Comparison of ENCODE assay signal across 8 mouse cellular contexts in genomic region chr11:58954420-58955142, GRCm38 (mm10). TPM values are rescaled to one million over a fixed set of nuclear protein-coding genes. Genes with fewer than 3 reads are reported as not detected.
DNase-seq lines count a peak whose midpoint lies in the region; ATAC-seq and TF ChIP-seq lines count a peak whose summit lies in the region.

Gene Hist3h2a, plus strand, starts transcription at chr11:58954685.
Gene Trim17, plus strand, starts transcription at chr11:58954685.

- no peak for TF ChIP-seq EP300 in CH12.LX (IDR thresholded peaks at IDR 0.05; ENCODE audit: low read length)

- H3K9me3 ChIP-seq in CH12.LX (replicated peaks; ENCODE audit: low read length): no peaks in the 10 kb centered on the region
- no peaks in the 10 kb centered on the region for H3K9me3 ChIP-seq in forebrain, embryonic 11.5 days (ENCODE audit: control insufficient read depth, low read length)
- H3K9me3 ChIP-seq in heart, embryonic 16.5 days (replicated peaks; ENCODE audit: control insufficient read depth, low read length): no peaks in the 10 kb centered on the region
- no peaks in the 10 kb centered on the region for H3K9me3 ChIP-seq in liver, embryonic 15.5 days (replicated peaks)
- no peaks in the 10 kb centered on the region for H3K9me3 ChIP-seq in neural tube, embryonic 12.5 days

- dilution Hi-C loops in CH12.LX (cut with MboI; ENCODE audit: extremely low pct_ligation_motif_present, extremely low pct_unique_long_range_greater_than_20kb, low sequenced_read_pairs): no loop called here

- peak in 1 of 2 experiments; percentile 72; a peak in 2 of 4 replicates for TF ChIP-seq CTCF in CH12.LX (conservative IDR thresholded peaks at IDR 0.05 in 1 of 2, IDR thresholded peaks at IDR 0.05 in 1 of 2; ENCODE audit: low read depth in 2 of 2, low read length in 2 of 2)

- TF ChIP-seq RAD21 in CH12.LX (IDR thresholded peaks at IDR 0.05; ENCODE audit: low read depth, low read length): peak; percentile 39

- H3K4me3 ChIP-seq in CH12.LX (replicated peaks in 1 of 3; ENCODE audit: low read depth in 2 of 3, low read length in 2 of 3, poor library complexity in 1 of 3): peak within 1 kb of the TSS; percentile 72 to 78 (median 72)
- peak within 1 kb of the TSS; percentile 82 for H3K4me3 ChIP-seq in forebrain, embryonic 11.5 days (ENCODE audit: low read depth, low read length)
- H3K4me3 ChIP-seq in heart, embryonic 16.5 days (ENCODE audit: low read length): peak within 1 kb of the TSS; percentile 78
- H3K4me3 ChIP-seq in liver, embryonic 15.5 days (replicated peaks): peak within 1 kb of the TSS; percentile 75
- H3K4me3 ChIP-seq in neural tube, embryonic 12.5 days: peak within 1 kb of the TSS; percentile 71

- H3K36me3 ChIP-seq in CH12.LX (replicated peaks in 1 of 2; ENCODE audit: control insufficient read depth in 1 of 2, insufficient read depth in 1 of 2, low read length in 1 of 2): peaks cover 2 to 14% of the 10 kb centered on the region in 2 experiments
- no peaks in the 10 kb centered on the region; the same call in 1 of the 2 replicates for H3K36me3 ChIP-seq in forebrain, embryonic 11.5 days (ENCODE audit: control insufficient read depth, insufficient read depth, low read length)
- H3K36me3 ChIP-seq in heart, embryonic 16.5 days (ENCODE audit: control insufficient read depth, insufficient read depth): peaks cover 2% of the 10 kb centered on the region; the same call in 1 of the 2 replicates
- peaks cover 28% of the 10 kb centered on the region for H3K36me3 ChIP-seq in liver, embryonic 15.5 days (replicated peaks)
- H3K36me3 ChIP-seq in neural tube, embryonic 12.5 days: peaks cover 10% of the 10 kb centered on the region; the same call in 1 of the 2 replicates

- H3K9ac ChIP-seq in CH12.LX (ENCODE audit: insufficient read depth, low read depth): peak within 1 kb of the TSS; percentile 83
- peak within 1 kb of the TSS; percentile 97 for H3K9ac ChIP-seq in forebrain, embryonic 11.5 days (ENCODE audit: low read length)
- peak within 1 kb of the TSS; percentile 88 for H3K9ac ChIP-seq in heart, embryonic 16.5 days (ENCODE audit: low read length)
- H3K9ac ChIP-seq in liver, embryonic 15.5 days: peak within 1 kb of the TSS; percentile 93
- H3K9ac ChIP-seq in neural tube, embryonic 12.5 days: peak within 1 kb of the TSS; percentile 87

- peak within 1 kb of the TSS; percentile 96 for H3K4me2 ChIP-seq in CH12.LX (ENCODE audit: insufficient read depth, low read depth, poor library complexity, severe bottlenecking)
- H3K4me2 ChIP-seq in forebrain, embryonic 11.5 days (ENCODE audit: low read depth, low read length, severe bottlenecking): peak within 1 kb of the TSS; percentile 94
- peak within 1 kb of the TSS; percentile 96 for H3K4me2 ChIP-seq in heart, embryonic 16.5 days (ENCODE audit: low read depth, low read length)
- H3K4me2 ChIP-seq in liver, embryonic 15.5 days: peak within 1 kb of the TSS; percentile 95
- peak within 1 kb of the TSS; percentile 91 for H3K4me2 ChIP-seq in neural tube, embryonic 12.5 days (replicated peaks)

- peaks cover 13 to 46% of the 10 kb centered on the region in 2 experiments for H3K4me1 ChIP-seq in CH12.LX (ENCODE audit: control insufficient read depth in 1 of 2, insufficient read depth in 2 of 2)
- H3K4me1 ChIP-seq in forebrain, embryonic 11.5 days (replicated peaks; ENCODE audit: control insufficient read depth, insufficient read depth, low read length): peaks cover 12% of the 10 kb centered on the region; the same call in 1 of the 2 replicates
- peaks cover 33% of the 10 kb centered on the region for H3K4me1 ChIP-seq in heart, embryonic 16.5 days (ENCODE audit: control insufficient read depth, insufficient read depth, low read length)
- peaks cover 55% of the 10 kb centered on the region for H3K4me1 ChIP-seq in liver, embryonic 15.5 days (replicated peaks)
- H3K4me1 ChIP-seq in neural tube, embryonic 12.5 days: peaks cover 31% of the 10 kb centered on the region

- WGBS in forebrain, embryonic 11.5 days: under 1% methylated on average over 49 of the region's 49 CpGs
- WGBS in heart, embryonic 16.5 days: under 1% methylated on average over 49 of the region's 49 CpGs
- WGBS in liver, embryonic 15.5 days (ENCODE audit: insufficient replicate concordance): under 1% methylated on average over 49 of the region's 49 CpGs
- under 1% methylated on average over 49 of the region's 49 CpGs for WGBS in neural tube, embryonic 12.5 days

- peaks cover 2% of the 10 kb centered on the region; the same call in 1 of the 2 replicates for H3K79me2 ChIP-seq in CH12.LX (replicated peaks; ENCODE audit: control insufficient read depth, extremely low read depth, insufficient read depth, poor library complexity, severe bottlenecking)

- peak; percentile 100 for DNase-seq in CH12.LX (ENCODE audit: extremely low read depth)
- DNase-seq in c-Kit-positive CD71-positive TER-119-negative erythroid progenitor cells, embryonic 14.5 days (ENCODE audit: low read depth): peak; percentile 97
- peak; percentile 90 for DNase-seq in forebrain, embryonic 11.5 days (ENCODE audit: low spot score)
- DNase-seq in kidney, postnatal 36 days: peak; percentile 88 to 97
- DNase-seq in telencephalon, adult 2 months (ENCODE audit: low read depth, low spot score): peak; percentile 99

- peak; percentile 99 for TF ChIP-seq POLR2A in CH12.LX (IDR thresholded peaks at IDR 0.05; ENCODE audit: low read depth, low read length)

- in situ Hi-C loops in CH12.LX (cut with MboI; ENCODE audit: low pct_ligation_motif_present, low pct_unique_long_range_greater_than_20kb, low sequenced_read_pairs): loop anchor here (5.0 kb wide), 1 partner anchor 32 kb away; no protein-coding TSS in a partner anchor

- H3K27ac ChIP-seq in CH12.LX (ENCODE audit: insufficient read depth, low read depth): peak within 1 kb of the TSS; percentile 93
- H3K27ac ChIP-seq in forebrain, embryonic 11.5 days (ENCODE audit: low read depth, low read length): peak within 1 kb of the TSS; percentile 97
- H3K27ac ChIP-seq in heart, embryonic 16.5 days (ENCODE audit: low read length): peak within 1 kb of the TSS; percentile 100
- peak within 1 kb of the TSS; percentile 100 for H3K27ac ChIP-seq in liver, embryonic 15.5 days (replicated peaks)
- H3K27ac ChIP-seq in neural tube, embryonic 12.5 days: peak within 1 kb of the TSS; percentile 98

- peaks cover 31% of the 10 kb centered on the region for H3K27me3 ChIP-seq in CH12.LX (replicated peaks)
- no peaks in the 10 kb centered on the region for H3K27me3 ChIP-seq in forebrain, embryonic 11.5 days (ENCODE audit: control insufficient read depth, insufficient read depth, low read length)
- peaks cover 4% of the 10 kb centered on the region for H3K27me3 ChIP-seq in heart, embryonic 16.5 days (ENCODE audit: control insufficient read depth, insufficient read depth, low read length)
- H3K27me3 ChIP-seq in liver, embryonic 15.5 days: peaks cover 27% of the 10 kb centered on the region
- no peaks in the 10 kb centered on the region for H3K27me3 ChIP-seq in neural tube, embryonic 12.5 days (replicated peaks)

- ATAC-seq in forebrain, embryonic 11.5 days (replicated peaks; ENCODE audit: low FRiP score): peak; percentile 91
- peak; percentile 95 for ATAC-seq in heart, embryonic 16.5 days (replicated peaks; ENCODE audit: extremely low read depth, insufficient read depth, low FRiP score)
- ATAC-seq in liver, embryonic 15.5 days (ENCODE audit: insufficient read depth): peak; percentile 85
- peak; percentile 90 for ATAC-seq in neural tube, embryonic 12.5 days (ENCODE audit: low FRiP score, low read depth)

TF ChIP-seq in CH12.LX, 34 proteins besides CTCF, POLR2A, EP300 and RAD21 (continues in another document):
- TF ChIP-seq ZC3H11A (IDR thresholded peaks at IDR 0.05; ENCODE audit: low read depth, low read length) (no peak), ZKSCAN1 (IDR thresholded peaks at IDR 0.05; ENCODE audit: borderline replicate concordance, low read depth, low read length) (no peak), BHLHE40 (IDR thresholded peaks at IDR 0.05; ENCODE audit: low read depth, low read length) (peak; percentile 84), RCOR1 (conservative IDR thresholded peaks at IDR 0.05; ENCODE audit: low read depth, low read length) (no peak; the same call in 1 of the 2 replicates), SMC3 (IDR thresholded peaks at IDR 0.05; ENCODE audit: low read depth, low read length) (peak; percentile 47), GABPA (IDR thresholded peaks at IDR 0.05; ENCODE audit: insufficient replicate concordance, low read depth, low read length) (no peak; the same call in 1 of the 2 replicates), SIN3A (IDR thresholded peaks at IDR 0.05; ENCODE audit: low read length) (peak; percentile 89; the same call in 1 of the 2 replicates), JUND (conservative IDR thresholded peaks at IDR 0.05; ENCODE audit: low read depth, low read length) (peak; percentile 97), POLR2AphosphoS2 (IDR thresholded peaks at IDR 0.05; ENCODE audit: low read depth, low read length) (peak; percentile 99), KAT2A (IDR thresholded peaks at IDR 0.05; ENCODE audit: insufficient replicate concordance, low read length) (0 out of 2 replicates have a peak, but pooled peaks have one; percentile 11), USF1 (IDR thresholded peaks at IDR 0.05; ENCODE audit: low read depth, low read length) (peak; percentile 66), MYC (IDR thresholded peaks at IDR 0.05; ENCODE audit: low read depth, low read length) (peak; percentile 64), IRF4 (IDR thresholded peaks at IDR 0.05; ENCODE audit: low read depth, low read length) (0 out of 2 replicates have a peak, but pooled peaks have one; percentile 47), ZNF384 (IDR thresholded peaks at IDR 0.05; ENCODE audit: low read depth, low read length) (no peak)

RNA-seq across cellular contexts. Expression of gene Hist3h2a, which starts in this region (rescaled TPM):
- total RNA-seq in CH12.LX (2012; rRNA removed) (97.2 and 125 TPM in 2 replicates), CH12.LX (2014; rRNA removed) (4.4 and 6.1 TPM in 2 replicates)
- 0.79 and 1.2 TPM in 2 replicates for polyA plus RNA-seq in CH12.LX (2012; ENCODE audit: insufficient read length, low read depth)
- polyA plus RNA-seq in forebrain, embryonic 11.5 days (2014; fragmentation: Nextera tagmentation; extraction: Ambion mirVana): 52.9 and 54.1 TPM in 2 replicates
- polyA plus RNA-seq in heart, embryonic 16.5 days (2015; fragmentation: Nextera tagmentation; extraction: Ambion mirVana): 33.9 and 35.2 TPM in 2 replicates
- 16.1 and 16.4 TPM in 2 replicates for polyA plus RNA-seq in liver, embryonic 15.5 days (2015; fragmentation: Nextera tagmentation; extraction: Ambion mirVana)
- polyA plus RNA-seq in neural tube, embryonic 12.5 days (2016; fragmentation: Nextera tagmentation; extraction: Ambion mirVana): 91.6 and 103 TPM in 2 replicates

RNA-seq across cellular contexts. Expression of gene Trim17, which starts in this region (rescaled TPM):
- total RNA-seq in CH12.LX (2012; rRNA removed) (0.21 and 0.47 TPM in 2 replicates), CH12.LX (2014; rRNA removed) (not detected in 2 replicates)
- 0.20 and 0.49 TPM in 2 replicates for polyA plus RNA-seq in CH12.LX (2012; ENCODE audit: insufficient read length, low read depth)
- polyA plus RNA-seq in forebrain, embryonic 11.5 days (2014; fragmentation: Nextera tagmentation; extraction: Ambion mirVana): 0.21 and 0.75 TPM in 2 replicates
- polyA plus RNA-seq in heart, embryonic 16.5 days (2015; fragmentation: Nextera tagmentation; extraction: Ambion mirVana): 0.26 and 0.39 TPM in 2 replicates
- polyA plus RNA-seq in liver, embryonic 15.5 days (2015; fragmentation: Nextera tagmentation; extraction: Ambion mirVana): 0.06 and 0.14 TPM in 2 replicates
- polyA plus RNA-seq in neural tube, embryonic 12.5 days (2016; fragmentation: Nextera tagmentation; extraction: Ambion mirVana): 0.84 and 1.0 TPM in 2 replicates

Comparison
In these comparisons a context has a peak if more than half of its experiments do, and no peak if none do; other contexts are left out.
1. Peak in every context shown above with its lines: DNase-seq, ATAC-seq, H3K4me3 ChIP-seq and H3K27ac ChIP-seq.